In genomic region chr1:142895081-142895480, GRCm38 (mm10) we compare ENCODE assay signal across 14 mouse cellular contexts.
"Had no signal": no experiment of that assay in that cellular context is flagged by ENCODE, and none has a peak within 500 bp of the region (broad histone marks: within the 10 kb centered on the region; RNA-seq: fewer than 3 reads in every experiment).

No protein-coding gene starts in this region.

- DNase-seq: kidney, postnatal 10 days; kidney, postnatal 36 days; layer of hippocampus, postnatal 36 days; liver, embryonic 13.5 days; lung, adult 2 months; lung, postnatal 14 days; lung, postnatal 4 days; midbrain, embryonic 14.5 days; thymus, adult 2 months; thymus, postnatal 14 days; thymus, postnatal 4 days had no signal

- H3K4me1 ChIP-seq: liver, embryonic 13.5 days had no signal

- H3K27me3 ChIP-seq: liver, embryonic 13.5 days had no signal

- H3K4me3 ChIP-seq: left cerebral cortex, adult 2 months; liver, embryonic 13.5 days had no signal

- H3K4me2 ChIP-seq: liver, embryonic 13.5 days; midbrain, embryonic 11.5 days had no signal

- H3K9ac ChIP-seq: liver, embryonic 13.5 days had no signal

- H3K27ac ChIP-seq: left cerebral cortex, adult 2 months; liver, embryonic 13.5 days; stomach, postnatal 0 days had no signal

- H3K9me3 ChIP-seq: liver, embryonic 13.5 days had no signal

- H3K36me3 ChIP-seq: liver, embryonic 13.5 days had no signal
